Mouse (Mus musculus): ENCODE measurements at regions not wholly inside any gene's neighbourhood (a gene's known extent, or its start where the extent isn't known, plus 50 kb on each side); places are given as distances from the start of the nearest gene placed in this dataset.
A peak's percentile ranks its signal among the peaks of the same experiment; 100 is the strongest.

DNA sequence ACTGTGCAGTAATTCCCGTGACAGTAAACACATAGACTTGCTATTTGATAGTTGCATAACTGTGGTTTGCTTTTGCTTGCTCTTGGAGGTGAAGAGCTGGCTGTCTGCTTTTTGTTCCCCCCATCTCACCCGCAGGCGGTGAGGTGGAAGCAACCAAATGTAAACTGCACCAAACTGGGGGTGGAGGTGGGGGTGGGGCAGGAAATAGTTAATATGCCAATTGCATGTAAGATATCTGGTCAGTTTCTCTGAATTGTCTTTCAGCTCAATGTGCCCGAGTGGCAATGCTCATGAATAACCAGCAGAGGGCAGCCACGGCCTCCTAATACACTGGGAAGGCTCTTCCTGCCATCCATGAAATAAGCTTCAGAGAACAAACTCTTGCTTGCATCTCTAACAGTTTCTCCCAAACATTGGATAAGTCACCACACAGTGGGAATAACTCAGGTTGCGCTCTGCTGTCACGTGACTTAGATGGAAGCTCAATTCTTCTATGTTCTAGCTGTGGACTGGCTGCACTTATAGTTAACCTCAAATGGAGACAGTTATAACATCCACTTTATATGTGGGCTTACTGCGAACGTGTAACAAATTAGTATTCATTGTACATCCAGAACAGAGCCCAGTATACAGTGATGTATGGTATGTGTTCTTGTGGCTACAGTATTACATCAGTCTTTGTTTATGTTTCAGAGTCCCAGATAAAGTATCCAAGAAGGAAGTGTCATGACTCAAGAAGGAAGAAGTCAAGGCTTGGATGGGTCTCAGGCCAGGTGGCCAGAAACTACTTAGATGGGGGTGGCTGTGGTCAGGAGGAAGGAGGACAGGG lies 62.0 kb upstream of the Egflam start:
- DNase-seq, result peak; percentile 25

DNA sequence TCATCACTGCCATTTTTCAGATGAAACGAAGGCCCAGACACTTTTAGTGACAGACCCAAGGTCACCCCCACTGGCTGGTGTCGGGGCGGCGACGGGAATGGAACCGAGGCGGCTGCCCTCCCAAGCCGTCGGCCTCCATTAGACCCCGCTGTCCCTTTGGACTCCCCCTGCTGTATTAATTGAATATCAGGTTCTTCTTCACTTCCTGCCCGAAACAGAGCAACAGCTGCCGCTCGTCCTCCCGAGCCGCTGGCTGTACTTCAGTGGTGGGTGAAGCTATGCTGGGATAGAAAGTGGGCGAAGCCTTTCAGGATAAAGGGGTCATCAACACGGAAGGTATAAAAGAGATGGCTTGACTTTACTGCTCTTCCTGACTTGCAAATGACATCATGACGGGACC lies 64.4 kb upstream of the Egflam start:
- DNase-seq, result no peak

DNA sequence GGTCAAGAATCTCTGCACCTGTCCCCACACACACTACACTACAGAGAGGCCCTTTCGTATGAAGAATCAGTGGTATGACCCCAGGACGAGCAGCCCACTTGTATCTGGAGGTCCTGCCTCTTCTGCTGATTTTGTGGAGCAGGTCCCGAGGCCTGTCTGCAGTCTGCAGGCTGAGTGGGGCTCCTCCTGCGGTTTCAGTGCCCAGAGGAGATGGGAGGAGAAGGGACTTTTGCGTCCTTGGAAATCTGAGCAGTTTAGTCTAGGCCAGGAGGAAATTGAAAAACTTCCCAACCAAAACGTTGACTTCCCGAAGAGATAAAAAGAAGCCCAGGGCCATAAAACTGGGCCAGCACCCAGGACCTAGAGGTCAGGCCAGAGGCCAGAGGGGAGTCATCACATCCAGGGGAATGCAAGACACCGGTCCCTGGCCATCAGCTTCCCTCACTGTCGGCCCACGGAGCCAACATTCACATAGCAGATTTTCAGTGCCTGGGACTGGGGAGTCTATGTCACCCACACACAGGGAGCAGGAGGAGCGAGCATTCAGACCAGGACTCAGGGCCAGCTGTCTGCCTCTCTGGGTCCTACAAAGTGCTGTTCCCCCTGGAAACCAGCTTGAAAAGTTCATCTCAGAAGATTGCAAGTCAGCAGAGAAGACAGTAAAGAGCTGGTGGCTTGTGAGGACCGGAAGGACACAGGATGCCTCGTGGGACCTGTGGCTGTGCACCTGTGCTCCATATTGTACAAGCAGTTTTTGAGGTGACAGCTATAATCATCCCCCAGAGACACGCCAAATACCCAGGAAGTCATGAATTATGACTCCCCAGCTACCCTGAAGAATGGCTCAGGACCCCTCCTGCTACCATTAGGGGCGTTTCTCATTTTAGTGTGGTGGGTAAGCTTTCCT lies 65.5 kb upstream of the Egflam start:
- no peak for DNase-seq

DNA sequence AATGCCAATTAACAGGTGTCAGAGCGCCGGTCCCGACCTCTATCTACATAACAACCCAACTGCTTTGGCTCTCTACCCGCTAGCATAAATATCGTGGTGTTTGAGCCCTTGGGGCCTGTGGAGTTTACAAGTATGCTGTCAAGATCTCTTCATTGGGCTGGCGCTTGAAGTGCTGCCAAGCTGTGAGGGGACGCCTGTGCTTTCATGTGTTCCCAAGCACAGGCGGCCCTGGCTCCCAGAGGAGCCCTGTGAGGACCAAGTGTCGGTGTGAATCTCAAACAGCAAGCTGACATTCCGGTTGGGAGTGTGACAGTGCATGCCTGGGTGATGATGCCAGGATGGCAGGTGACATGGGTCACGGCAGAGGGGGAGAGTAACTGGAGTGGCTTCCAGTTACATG lies 82.0 kb upstream of the Egflam start:
- no peak for DNase-seq

DNA sequence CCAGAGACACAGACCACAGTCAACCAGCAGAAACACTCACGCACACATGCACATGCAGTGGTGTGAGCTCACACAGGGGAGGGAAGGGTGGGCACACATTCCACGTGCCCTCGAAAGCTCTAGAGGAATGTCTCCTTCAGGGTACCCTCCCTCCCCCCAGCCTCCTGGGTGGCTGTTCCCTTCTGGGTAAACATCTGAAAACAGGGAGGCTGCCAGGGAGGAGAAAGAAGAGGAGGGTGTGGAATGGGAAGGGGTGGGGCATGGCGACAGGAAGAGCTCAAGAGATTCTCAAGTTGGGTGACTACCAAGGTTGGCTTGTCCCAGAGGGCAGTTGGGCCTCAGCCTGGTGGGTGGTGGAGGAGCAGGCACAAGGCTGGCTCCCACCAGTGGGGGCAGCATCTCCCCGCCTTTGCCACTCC lies 82.6 kb upstream of the Egflam start:
- no peak for DNase-seq

DNA sequence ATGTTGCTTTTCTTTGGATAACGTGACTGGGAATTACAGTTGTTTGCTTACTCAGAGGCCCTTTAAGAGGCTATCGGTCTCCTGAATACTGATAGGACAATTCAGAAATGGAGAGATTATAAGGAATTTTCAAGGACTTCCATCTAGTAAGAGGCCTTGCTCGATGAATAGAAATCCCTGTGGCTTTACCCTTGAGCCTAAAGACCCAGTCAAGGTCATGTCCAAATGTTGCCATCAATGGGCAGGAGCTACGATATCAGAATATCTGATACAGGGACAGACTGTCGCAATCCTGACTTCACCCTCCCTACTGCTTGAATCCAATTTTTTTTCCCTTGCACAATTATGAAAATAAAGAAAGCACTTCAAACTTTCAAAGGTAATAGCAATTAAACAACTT lies 85.5 kb upstream of the Egflam start:
- DNase-seq, result no peak

DNA sequence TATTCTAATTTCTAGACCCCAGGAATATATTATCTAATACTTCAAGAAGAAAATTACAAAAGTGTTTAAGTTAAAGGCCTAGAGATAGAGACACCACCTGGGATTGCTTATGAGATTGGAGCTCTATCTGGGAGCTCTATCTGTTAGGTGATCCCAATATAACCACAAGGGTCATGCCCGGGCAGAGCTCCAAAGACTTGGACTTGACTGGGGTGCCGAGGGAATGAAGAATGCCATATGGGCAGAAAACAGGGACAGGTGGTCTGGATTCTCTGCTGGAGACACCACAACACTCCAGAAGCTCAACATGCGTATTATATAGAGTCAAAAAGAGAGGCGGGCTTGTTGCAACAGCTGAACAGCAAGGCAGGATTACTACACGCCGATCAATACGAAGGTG lies 92.9 kb upstream of the Egflam start:
- peak; percentile 67 for DNase-seq

DNA sequence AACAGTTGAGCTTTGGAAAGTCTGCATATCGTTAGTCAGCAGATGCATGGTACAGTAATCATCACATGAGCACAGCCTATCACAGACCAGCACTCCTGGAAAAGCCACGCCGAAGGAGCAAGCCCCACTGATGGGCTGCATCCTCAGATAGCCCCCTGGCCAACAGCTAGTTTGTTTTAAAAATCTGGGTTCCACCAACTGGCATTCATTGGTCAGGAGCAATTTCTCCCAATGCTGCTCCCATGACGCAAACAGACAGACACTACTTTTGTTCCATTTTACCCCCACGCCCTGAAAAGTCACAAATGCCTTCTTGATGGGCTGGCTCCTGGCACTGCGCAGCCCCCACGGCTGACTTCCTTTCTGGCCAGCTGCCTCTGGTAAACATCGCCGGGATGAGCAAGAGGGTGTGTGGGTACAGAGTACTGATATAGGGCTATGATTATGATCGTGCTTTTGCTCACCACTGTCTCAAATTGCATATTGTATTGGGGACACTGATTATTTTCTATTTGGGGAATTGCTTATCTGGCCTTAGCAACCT lies 95.0 kb upstream of the Egflam start:
- no peak for DNase-seq

DNA sequence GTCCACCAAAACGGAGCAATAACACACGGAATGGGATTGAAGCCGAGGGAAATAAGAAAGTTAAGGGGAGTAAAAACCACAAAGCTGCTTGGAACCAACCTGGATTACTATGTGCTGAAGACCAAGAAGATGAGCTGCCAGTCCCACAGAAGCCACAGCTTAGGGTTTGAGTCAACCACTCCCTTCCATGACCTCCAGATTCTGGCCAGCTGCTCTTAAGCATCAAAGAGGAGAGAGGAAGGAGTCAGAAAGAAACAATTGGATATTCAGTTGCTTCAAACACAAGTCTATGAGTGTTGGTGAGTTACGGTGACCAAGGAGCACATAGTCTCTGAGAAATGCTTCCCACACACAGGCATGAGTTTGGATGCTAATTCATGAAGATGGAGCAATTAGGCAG lies 99.7 kb upstream of the Egflam start:
- no peak for DNase-seq

DNA sequence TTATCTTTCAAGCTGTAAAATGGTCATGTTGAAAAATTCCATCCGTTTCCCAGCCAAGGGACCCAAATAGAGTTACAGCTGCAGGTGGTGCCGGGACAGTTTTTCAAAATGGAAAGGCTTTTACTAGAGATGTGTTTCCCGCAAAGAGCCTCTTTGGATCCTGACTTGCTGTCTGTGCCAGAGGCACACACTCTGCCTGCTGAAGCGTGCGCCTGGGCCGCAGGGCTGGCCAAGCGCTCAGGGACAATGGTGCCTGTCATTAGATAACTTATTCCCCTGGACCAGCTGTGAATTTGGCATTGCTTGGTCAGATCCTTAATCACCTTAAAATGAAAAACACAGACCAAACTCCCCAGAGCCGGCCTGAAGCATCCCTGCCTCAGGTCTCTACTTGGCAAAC lies 110.3 kb upstream of the Egflam start:
- no peak for DNase-seq

DNA sequence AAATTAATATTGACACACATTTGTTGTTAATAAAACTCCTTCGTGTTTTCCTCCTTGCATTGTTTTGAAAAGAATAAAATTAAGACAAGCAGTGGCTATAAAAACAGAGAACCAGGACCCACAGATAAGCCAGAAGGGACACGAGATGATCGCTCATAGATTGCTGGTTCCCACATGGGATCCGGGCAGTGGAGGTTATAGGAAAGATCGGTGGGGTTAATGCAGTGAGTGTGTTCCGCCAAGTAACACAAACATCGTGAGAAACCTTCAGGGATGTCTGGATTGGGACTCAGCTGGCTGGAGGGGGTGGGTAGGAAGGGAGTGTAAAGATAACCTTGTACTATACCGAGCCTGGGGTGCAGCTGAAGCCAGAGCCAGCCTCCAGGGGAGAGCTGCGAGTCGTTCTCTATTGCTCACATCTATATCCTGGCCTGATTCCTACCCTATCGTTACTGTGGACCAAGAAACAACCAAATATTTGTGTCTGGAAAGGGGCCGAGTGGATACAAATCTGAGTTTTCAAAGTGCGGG lies 116.6 kb upstream of the Egflam start:
- DNase-seq, result no peak

DNA sequence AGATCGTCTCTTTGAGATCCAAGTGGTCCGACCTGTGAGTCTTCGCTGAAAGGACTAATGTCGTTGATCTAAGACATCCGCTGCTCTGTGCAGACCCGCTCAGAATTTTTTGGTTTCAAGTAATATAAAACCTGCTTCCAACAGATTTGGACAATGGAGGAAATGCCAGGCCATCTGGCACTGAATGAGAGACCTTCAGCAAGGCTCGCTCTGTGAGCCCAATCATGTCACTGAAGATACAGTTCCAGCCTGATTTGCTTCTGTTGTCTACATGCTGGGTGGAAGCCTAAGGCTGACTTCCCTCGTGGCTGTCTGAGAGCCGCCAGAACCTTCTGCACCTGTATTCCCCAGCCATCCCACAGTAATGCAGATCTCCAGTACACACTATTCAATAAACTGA lies 123.4 kb upstream of the Egflam start:
- DNase-seq, result peak; percentile 42

DNA sequence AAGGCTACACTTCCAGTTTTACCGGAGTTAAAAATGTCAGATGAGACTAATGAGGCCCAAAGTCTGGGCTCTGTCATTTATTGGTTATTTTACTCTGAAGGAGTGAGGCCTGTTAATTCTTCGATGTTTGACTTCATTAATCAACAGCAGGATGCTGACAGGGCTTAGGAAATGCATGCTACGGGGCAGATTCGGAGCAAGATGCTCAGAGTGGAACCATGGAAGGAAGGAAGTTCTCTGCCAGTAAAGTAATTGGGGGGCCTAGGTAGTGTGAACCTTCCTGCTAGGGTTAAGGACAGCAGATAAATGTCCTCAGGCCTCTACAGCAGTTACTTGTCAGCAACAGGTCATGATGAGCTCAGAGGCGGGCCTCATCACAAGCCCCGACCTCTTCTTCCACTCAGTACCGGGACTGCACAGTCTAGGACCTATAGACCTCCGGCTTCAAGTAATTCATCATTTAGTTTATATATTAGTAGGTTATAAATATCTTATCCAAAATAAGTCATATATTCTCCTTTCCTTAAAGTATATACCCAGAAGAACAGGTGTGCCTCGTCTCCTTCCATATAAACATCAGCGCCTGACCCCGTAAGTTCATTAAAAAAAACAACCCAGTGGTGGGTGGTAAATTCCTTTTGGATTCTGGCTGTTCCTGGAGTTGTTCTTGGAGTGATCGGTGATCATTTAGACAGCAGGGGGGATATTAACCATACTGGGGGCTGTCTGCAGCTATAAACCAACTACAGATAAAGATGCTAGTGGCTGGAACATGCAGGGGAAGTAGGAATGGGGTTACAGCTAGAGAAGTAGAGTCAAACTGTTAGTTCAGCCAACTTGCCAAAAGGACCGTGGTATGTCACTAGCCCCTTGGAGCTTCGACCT lies 124.9 kb upstream of the Egflam start:
- DNase-seq, result no peak

DNA sequence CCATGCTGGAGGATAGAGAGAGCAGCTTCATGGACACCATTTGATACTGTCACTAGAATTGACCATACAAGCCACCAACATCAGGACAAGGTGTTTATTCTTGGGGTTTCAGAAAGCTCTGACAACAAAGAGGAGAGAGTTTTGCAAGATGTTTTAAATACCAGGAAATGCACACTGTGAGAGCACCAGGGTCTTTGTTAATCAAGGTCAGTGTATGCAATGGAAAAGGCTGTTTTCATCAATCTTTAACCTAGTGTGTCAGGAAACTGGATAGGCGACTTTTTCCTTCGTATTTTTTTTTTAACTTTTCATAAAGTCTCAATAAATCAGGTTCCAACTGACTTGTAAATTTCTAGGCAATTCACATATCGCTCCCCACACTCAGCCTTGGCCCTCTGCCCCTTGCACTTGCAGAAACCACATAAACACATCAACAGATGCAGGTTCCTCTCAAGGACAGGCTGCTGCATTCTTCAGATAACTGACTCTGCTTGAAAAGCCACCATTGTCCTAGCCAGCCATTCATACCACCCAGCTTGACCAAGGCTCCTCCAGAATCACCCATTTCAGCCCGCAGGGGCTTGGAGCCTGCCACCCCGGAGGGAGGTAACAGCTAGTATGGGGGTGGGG lies 132.9 kb upstream of the Egflam start:
- no peak for DNase-seq

DNA sequence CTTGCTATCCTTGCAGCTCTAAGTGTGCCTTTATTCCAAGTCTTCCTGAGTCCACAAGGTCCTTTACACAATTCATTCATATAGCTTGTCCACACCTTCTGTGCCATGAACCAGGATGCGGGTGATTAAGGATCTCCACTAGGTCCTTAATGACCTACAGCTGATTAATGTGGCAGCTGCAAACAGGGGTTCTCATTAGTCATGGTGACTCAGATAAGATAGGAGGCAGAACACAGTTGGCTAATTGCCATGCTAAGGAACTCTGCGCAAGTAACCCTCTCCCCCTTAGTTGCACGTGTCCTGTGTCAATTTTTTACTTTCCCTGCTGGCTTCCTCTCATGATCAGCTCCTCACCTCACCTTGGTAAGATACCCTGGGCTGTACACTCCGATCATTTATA lies 139.7 kb upstream of the Egflam start:
- no peak for DNase-seq

DNA sequence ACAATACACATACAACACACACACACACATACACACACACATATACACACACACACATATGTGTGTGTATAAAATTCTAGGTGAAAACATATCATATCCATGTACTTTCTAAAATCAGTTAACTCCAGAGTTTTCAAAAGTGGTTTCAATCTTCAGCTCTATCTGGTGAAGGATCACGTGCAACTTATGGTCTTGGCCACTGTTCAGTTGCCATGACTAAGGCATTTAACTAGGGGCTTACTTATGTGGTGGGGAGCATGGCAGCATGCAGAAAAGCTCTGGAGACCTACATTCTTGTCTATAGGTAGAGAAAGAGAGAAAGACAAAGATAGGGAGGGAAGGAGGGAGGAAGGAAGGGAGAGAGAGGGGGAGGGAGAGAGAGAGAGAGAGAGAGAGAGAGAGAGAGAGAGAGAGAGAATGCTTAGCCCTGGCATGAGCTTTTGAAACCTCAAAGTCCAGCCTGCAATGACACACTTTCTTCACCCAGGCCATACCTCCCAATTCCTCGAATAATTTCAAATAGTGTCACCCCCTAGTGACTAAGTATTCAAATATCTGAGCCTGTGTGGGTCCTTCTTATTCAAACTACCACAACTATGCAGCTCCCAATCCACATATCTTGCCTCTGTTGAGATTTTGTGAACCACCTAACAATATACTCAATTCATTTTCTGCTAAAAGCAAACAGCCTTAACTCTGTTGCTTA lies 155.1 kb upstream of the Egflam start:
- no peak for DNase-seq

DNA sequence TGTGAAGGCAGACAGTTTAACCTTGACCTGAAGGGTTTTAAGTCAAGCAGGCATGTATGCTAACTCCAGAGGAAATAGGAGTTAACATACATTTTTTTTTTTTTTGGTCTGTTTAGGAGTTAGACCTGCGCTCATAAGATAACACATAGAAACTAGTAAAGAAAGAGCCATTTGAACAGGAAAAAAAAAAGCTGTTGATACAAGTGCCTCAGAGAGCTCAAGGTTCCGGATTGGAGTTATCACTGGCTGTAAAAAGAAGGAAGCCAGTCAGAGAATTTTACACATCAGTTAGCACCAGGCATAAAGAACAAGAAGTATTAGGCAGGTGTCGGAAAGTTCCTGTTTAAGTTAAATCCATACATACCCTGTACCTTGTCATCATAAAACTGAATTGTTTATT lies 156.2 kb upstream of the Egflam start:
- DNase-seq, result no peak

DNA sequence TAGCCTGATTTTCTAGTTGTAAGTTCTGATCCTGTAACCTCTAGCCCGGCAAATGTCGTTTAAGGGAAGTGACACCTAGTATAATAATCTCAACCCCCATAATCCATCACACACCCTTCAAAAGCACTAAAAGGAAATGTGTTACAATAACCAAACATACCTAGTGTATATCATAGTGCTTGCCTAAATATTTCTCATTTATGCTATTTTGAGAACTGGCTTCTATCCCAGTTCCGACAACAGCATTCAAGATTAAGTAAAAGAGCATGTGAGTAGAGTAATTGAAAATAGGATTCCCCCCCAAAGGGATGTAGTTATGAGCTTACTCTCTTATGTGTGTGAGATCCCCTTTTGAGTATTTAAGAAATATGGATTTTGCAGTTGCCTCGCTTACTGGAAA lies 165.1 kb upstream of the Egflam start:
- no peak for DNase-seq

DNA sequence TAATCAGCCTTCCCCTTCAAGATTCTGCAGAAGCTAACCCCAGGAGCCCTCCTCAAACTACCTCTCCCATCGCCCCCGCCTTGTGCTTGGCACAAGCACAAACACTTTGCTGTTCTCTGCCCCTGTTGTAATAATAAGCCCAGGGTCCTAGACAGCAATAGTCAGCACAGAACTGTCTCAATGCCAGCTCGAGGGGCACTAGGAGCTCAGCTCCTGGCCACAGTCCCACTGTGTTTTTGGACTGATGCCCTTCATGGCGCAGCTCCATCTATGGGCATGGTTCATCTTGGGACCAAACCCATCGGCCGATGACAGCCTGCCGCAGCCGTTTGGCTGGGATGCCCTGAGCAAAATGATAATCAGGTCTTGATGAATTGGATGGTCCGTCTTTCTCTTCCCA lies 165.5 kb upstream of the Egflam start:
- DNase-seq, result peak; percentile 21

DNA sequence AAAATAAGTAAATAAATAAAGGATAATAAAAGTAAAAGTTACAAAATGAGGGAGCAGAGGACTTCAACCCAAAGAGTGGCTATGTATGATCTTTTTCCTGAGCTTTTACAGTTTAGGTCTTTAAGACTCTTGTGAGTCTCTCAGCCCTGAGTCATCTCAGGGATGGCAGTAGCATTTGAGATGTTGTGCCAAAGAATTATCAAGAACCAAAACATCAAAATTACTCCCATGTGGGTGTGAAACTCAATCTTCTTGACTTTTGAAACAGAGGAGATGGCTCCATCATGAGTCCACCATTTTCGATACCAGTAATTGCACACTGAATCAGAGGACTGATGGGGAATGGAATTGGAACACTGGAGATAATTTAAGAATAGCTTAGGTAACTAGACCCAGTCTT lies 174.0 kb upstream of the Egflam start:
- no peak for DNase-seq

DNA sequence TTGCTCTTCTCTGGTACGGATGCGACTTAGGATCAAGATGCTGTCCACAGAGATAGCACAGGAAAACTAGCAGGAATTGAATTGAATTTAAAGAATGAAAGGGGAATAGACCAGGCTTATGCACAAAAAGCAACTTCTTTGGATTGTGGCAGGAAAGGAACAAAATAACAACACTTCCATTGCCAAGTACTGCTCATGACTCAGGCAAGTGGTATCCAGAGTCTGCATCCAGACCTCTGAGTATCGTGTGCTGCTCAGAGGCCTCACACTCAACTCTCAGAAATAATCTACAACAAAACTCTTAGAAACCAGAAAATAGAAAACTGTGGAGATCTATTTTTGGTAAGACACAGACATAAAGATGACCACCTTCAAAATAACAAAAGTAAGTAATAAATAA lies 176.1 kb upstream of the Egflam start:
- DNase-seq, result no peak

All from cerebellum, adult 9-11 months (tissue).